Mouse (Mus musculus) liver, embryonic 16.5 days (tissue): ENCODE data around the gene Ugt1a9. TPM values are rescaled to one million over a fixed set of nuclear protein-coding genes. Genes with fewer than 3 reads are reported as not detected.

Experiments used
- ATAC-seq: fragments of 200-750 bp; cut with Nextera tagmentation; 2 replicates; pipeline ENCODE4 v1.8.0; 2017; ENCODE audit warnings: low read depth, mild to moderate bottlenecking, moderate number of reproducible peaks, moderate library complexity
- H3K27ac ChIP-seq: fragments of 300-500 bp; sonication (generic); 2 replicates; pipeline ENCODE4 v1.5.1; 2014; ENCODE audit warnings: mild to moderate bottlenecking, low read length
- H3K27me3 ChIP-seq: fragments of 300-500 bp; sonication (generic); 2 replicates; pipeline ENCODE4 v1.6.1; 2014; ENCODE audit warnings: low read depth, low read length, mixed read lengths; ENCODE audit not compliant: control insufficient read depth, insufficient read depth
- H3K36me3 ChIP-seq: fragments of 300-500 bp; sonication (generic); 2 replicates; pipeline ENCODE4 v1.6.1; 2014; ENCODE audit warnings: mild to moderate bottlenecking; ENCODE audit not compliant: control insufficient read depth, insufficient read depth
- H3K4me1 ChIP-seq: fragments of 300-500 bp; sonication (generic); 2 replicates; pipeline ENCODE4 v1.6.1; 2014; ENCODE audit warnings: low read depth, low read length, mixed read lengths; ENCODE audit not compliant: control insufficient read depth
- H3K4me2 ChIP-seq: fragments of 300-500 bp; sonication (generic); 2 replicates; pipeline ENCODE4 v1.6.1; 2014; ENCODE audit warnings: low read depth, low read length, mixed read lengths
- H3K4me3 ChIP-seq: fragments of 300-500 bp; sonication (generic); 2 replicates; pipeline ENCODE4 v1.5.1; 2014; ENCODE audit warnings: low read depth, mild to moderate bottlenecking, low read length
- H3K9ac ChIP-seq: fragments of 300-500 bp; sonication (generic); 2 replicates; pipeline ENCODE4 v1.6.1; 2014; ENCODE audit warnings: low read depth, low read length
- H3K9me3 ChIP-seq: fragments of 300-500 bp; sonication (generic); replicated peaks from 2 replicates; pipeline ENCODE4 v1.6.1; 2016; ENCODE audit warnings: low read length; ENCODE audit not compliant: control insufficient read depth
- WGBS: fragments of 180-500 bp; shearing (Covaris S2); extraction: QIAGEN DNeasy Blood & Tissue Kit; methylation state at CpG from one replicate; pipeline ENCODE4 v1.1.7; 2014; ENCODE audit not compliant: insufficient replicate concordance; 5-methylcytosine and 5-hydroxymethylcytosine counted together
- polyA plus RNA-seq: library from polyadenylated mRNA; unstranded; fragments of >200 nt; fragmentation: Nextera tagmentation; extraction: Ambion mirVana; gene quantifications from 2 replicates; pipeline ENCODE4 v1.2.1, GENCODE M21; 2015

The Ugt1a9 gene
- polyA plus RNA-seq, 1 experiment from 2014 or later = 0.44 TPM

GRCm38 (mm10) chr1:88264869-88265240 lies 194.3 kb downstream of the Ugt1a9 start:
- H3K9me3 ChIP-seq = no peaks in the 10 kb centered on the region
- H3K36me3 ChIP-seq = peaks cover 83% of the 10 kb centered on the region
- no peak for ATAC-seq
- H3K27me3 ChIP-seq = no peaks in the 10 kb centered on the region
- peaks cover 22% of the 10 kb centered on the region for H3K4me1 ChIP-seq
- WGBS = 71% methylated on average over 4 of the region's 4 CpGs
- H3K27ac ChIP-seq = no peak overlapping the region
- H3K4me2 ChIP-seq = no peak overlapping the region
- H3K9ac ChIP-seq = no peak overlapping the region
- H3K4me3 ChIP-seq = no peak overlapping the region

GRCm38 (mm10) chr1:88266123-88266522 lies 195.5 kb downstream of the Ugt1a9 start:
- Histone ChIP-seq H3K36me3 (peaks cover 86% of the 10 kb centered on the region), H3K4me2 (no peak overlapping the region), H3K4me1 (peaks cover 13% of the 10 kb centered on the region), H3K27ac (no peak overlapping the region), H3K9me3 (no peaks in the 10 kb centered on the region), H3K4me3 (no peak overlapping the region), H3K9ac (no peak overlapping the region), H3K27me3 (no peaks in the 10 kb centered on the region)
- WGBS = 82% methylated on average over 13 of the region's 13 CpGs
- no peak for ATAC-seq

DNA sequence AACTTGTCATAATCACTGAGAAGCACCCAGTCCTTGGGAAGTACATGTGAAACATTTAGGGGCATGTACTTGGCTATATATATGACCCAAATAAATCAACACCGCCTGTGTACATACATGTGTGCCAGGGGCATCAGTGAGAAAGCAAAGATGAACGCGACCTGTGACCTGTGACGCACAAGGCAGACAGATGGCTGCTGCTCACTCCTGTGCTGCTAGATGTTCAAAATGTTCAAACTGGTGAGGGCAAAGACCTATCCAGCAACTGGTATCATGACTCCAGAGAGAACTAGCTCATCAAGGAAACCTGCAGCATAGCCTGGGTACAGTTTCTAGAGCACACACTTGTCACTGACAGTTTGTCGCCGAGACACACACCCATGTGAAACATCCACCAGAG lies 196.9 kb downstream of the Ugt1a9 start:
- no peak overlapping the region for H3K27ac ChIP-seq

DNA sequence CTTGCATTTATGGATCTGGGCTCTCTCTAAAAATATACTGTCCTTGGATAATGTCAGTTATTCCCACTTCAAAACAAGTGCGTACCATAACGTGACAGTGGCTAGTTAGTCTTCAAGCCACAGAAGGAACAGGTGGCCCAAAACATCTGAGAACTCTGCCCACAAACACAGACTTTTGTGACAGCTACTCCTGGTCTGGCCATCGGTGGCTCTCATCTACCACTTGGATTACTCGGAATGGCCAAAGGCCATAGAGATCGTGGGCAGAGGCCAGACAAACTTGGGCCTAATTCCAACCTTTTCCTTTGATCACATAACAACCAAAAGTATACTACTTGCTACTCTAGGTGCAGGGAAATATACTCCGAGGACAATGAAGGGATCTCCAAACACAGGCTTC lies 197.5 kb downstream of the Ugt1a9 start:
- WGBS = 75% methylated on average over 6 of the region's 6 CpGs
- H3K4me2 ChIP-seq = no peak overlapping the region
- no peak overlapping the region for H3K27ac ChIP-seq
- H3K9me3 ChIP-seq = no peaks in the 10 kb centered on the region
- no peak overlapping the region for H3K9ac ChIP-seq
- H3K4me3 ChIP-seq = no peak overlapping the region
- H3K36me3 ChIP-seq = peaks cover 89% of the 10 kb centered on the region
- H3K27me3 ChIP-seq = no peaks in the 10 kb centered on the region
- H3K4me1 ChIP-seq = no peaks in the 10 kb centered on the region
- no peak for ATAC-seq

More for the DNA sequence above, 196.9 kb downstream of the Ugt1a9 start:
- Histone ChIP-seq H3K9ac (no peak overlapping the region), H3K27me3 (no peaks in the 10 kb centered on the region), H3K4me1 (peaks cover 5% of the 10 kb centered on the region; the same call in 1 of the 2 replicates), H3K9me3 (no peaks in the 10 kb centered on the region), H3K36me3 (peaks cover 90% of the 10 kb centered on the region), H3K4me3 (no peak overlapping the region), H3K4me2 (no peak overlapping the region)
- 0 out of 2 replicates have a peak, but pooled peaks have one; percentile 1 for ATAC-seq
- WGBS = 85% methylated on average over 6 of the region's 6 CpGs

Other genes with a start within 250 kb of the Ugt1a9 start
- 9.8 and 11.9 TPM in 2 replicates for gene Dgkd, start 217.5 kb upstream of the Ugt1a9 start, polyA plus RNA-seq
- 8.7 and 10.0 TPM in 2 replicates for gene Usp40, start 62.2 kb upstream of the Ugt1a9 start, polyA plus RNA-seq
- 0.14 and 0.20 TPM in 2 replicates for gene Ugt1a10, start 15.4 kb upstream of the Ugt1a9 start, polyA plus RNA-seq
- gene Ugt1a8, start 17.0 kb downstream of the Ugt1a9 start, polyA plus RNA-seq = not detected in 2 replicates
- 3.0 TPM in 2 replicates for gene Ugt1a7c, start 24.3 kb downstream of the Ugt1a9 start, polyA plus RNA-seq
- 18.7 and 20.1 TPM in 2 replicates for gene Ugt1a6b, start 32.5 kb downstream of the Ugt1a9 start, polyA plus RNA-seq
- 21.1 and 21.8 TPM in 2 replicates for gene Ugt1a6a, start 64.0 kb downstream of the Ugt1a9 start, polyA plus RNA-seq
- 0.05 TPM in 1 of 2 replicates, not detected in the other for gene Ugt1a5, start 95.2 kb downstream of the Ugt1a9 start, polyA plus RNA-seq
- gene Ugt1a2, start 129.8 kb downstream of the Ugt1a9 start, polyA plus RNA-seq = 0.11 and 0.17 TPM in 2 replicates
- 7.7 and 9.4 TPM in 2 replicates for gene Dnajb3, start 135.0 kb downstream of the Ugt1a9 start, polyA plus RNA-seq
- gene Ugt1a1, start 141.2 kb downstream of the Ugt1a9 start, polyA plus RNA-seq = 0.11 and 0.21 TPM in 2 replicates
- gene Mroh2a, start 156.2 kb downstream of the Ugt1a9 start, polyA plus RNA-seq = 0.54 and 0.61 TPM in 2 replicates
- 69.3 and 71.4 TPM in 2 replicates for gene Hjurp, start 206.8 kb downstream of the Ugt1a9 start, polyA plus RNA-seq
- not detected in 2 replicates for gene Trpm8, start 206.9 kb downstream of the Ugt1a9 start, polyA plus RNA-seq